In the genomic region with DNA sequence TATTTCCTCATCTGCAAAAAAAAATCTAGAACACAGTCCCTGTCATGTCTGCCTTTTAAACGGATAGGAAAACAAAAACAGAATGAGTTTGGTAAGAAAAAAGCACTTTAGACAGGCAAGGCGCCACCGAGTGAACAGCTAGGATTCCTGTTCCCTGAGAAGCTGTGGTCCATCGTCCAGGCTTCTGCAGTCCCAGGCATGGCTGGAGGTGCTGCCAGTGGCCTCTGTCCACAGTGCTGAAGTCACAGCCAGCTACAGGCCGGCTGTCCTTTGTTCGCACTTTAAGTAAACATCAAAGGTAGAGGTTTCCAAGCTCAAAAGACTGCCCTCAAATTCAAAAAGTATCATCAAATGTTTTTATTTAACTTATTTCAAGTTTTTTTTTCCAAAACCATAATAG, we compare ENCODE assay signal across 12 mouse cellular contexts. TPM values are rescaled to one million over a fixed set of nuclear protein-coding genes. Genes with fewer than 3 reads are reported as not detected.
DNase-seq lines count a peak whose midpoint lies in the region; ATAC-seq and TF ChIP-seq lines count a peak whose summit lies in the region.
"Had no signal": no experiment of that assay in that cellular context is flagged by ENCODE, and none has a peak within 500 bp of the region (broad histone marks: within the 10 kb centered on the region; RNA-seq: fewer than 3 reads in every experiment).

No protein-coding gene starts in this region.

- H3K36me3 ChIP-seq in heart, embryonic 12.5 days, result no peaks in the 10 kb centered on the region
- no peaks in the 10 kb centered on the region for H3K36me3 ChIP-seq in lung, embryonic 14.5 days (ENCODE audit: insufficient read depth)

- H3K27me3 ChIP-seq in heart, embryonic 12.5 days (replicated peaks), result peaks cover 41% of the 10 kb centered on the region
- no peaks in the 10 kb centered on the region for H3K27me3 ChIP-seq in lung, embryonic 14.5 days (ENCODE audit: insufficient read depth, low read length)
- H3K27me3 ChIP-seq: hindbrain, embryonic 15.5 days had no signal

- intact Hi-C loops in heart, postnatal 14 days (cut with DNase I), result loop anchor here (2.0 kb wide), 1 partner anchor 68 kb away; no protein-coding TSS in a partner anchor

- H3K27ac ChIP-seq in heart, embryonic 12.5 days (ENCODE audit: poor library complexity, severe bottlenecking), result no peak overlapping the region
- H3K27ac ChIP-seq in lung, embryonic 14.5 days (ENCODE audit: low read depth), result no peak overlapping the region
- H3K27ac ChIP-seq: hindbrain, embryonic 15.5 days had no signal

- no peak for ATAC-seq in heart, embryonic 12.5 days (ENCODE audit: insufficient number of reproducible peaks, low FRiP score)
- ATAC-seq in lung, embryonic 14.5 days (ENCODE audit: insufficient read depth), result no peak
- ATAC-seq: forebrain, embryonic 16.5 days had no signal

- no peak overlapping the region for H3K4me2 ChIP-seq in heart, embryonic 12.5 days
- H3K4me2 ChIP-seq in lung, embryonic 14.5 days, result no peak overlapping the region
- H3K4me2 ChIP-seq: hindbrain, embryonic 15.5 days had no signal

- H3K4me3 ChIP-seq in heart, embryonic 12.5 days, result no peak overlapping the region
- no peak overlapping the region for H3K4me3 ChIP-seq in lung, embryonic 14.5 days (ENCODE audit: low read depth, low read length)
- H3K4me3 ChIP-seq in lung, adult 2 months (replicated peaks; ENCODE audit: extremely low read depth, low read depth, low read length), result no peak overlapping the region
- H3K4me3 ChIP-seq: hindbrain, embryonic 15.5 days had no signal

- H3K4me1 ChIP-seq in heart, embryonic 12.5 days (replicated peaks), result peaks cover 10% of the 10 kb centered on the region
- H3K4me1 ChIP-seq in lung, embryonic 14.5 days (ENCODE audit: insufficient read depth), result no peaks in the 10 kb centered on the region
- peaks cover 3% of the 10 kb centered on the region; the same call in 1 of the 2 replicates for H3K4me1 ChIP-seq in lung, adult 2 months (ENCODE audit: control insufficient read depth, insufficient read depth, low read length)

- DNase-seq in heart, postnatal 14 days, result peak; percentile 54 to 74
- peak; percentile 85 for DNase-seq in lung, embryonic 14.5 days
- DNase-seq in lung, adult 2 months, result no peak
- peak; percentile 52 for DNase-seq in adipocyte (ENCODE audit: low spot score)
- peak; percentile 44 for DNase-seq in lung, postnatal 10 days
- no peak for DNase-seq in spleen, adult 18-20 months
- DNase-seq in cerebellum, adult 8-10 months, result no peak
- DNase-seq: cerebellum, adult 9-10 months; thymus, postnatal 4 days had no signal

- no peak for TF ChIP-seq POLR2A in lung, adult 2 months (IDR thresholded peaks at IDR 0.05; ENCODE audit: borderline replicate concordance, extremely low read depth, low read depth, low read length)

- no peak for TF ChIP-seq CTCF in lung, embryonic 14.5 days (IDR thresholded peaks at IDR 0.05; ENCODE audit: low read depth)
- TF ChIP-seq CTCF in lung, adult 2 months (IDR thresholded peaks at IDR 0.05; ENCODE audit: insufficient read depth, low read length), result no peak

- WGBS in heart, embryonic 12.5 days, result 11% methylated on average over 6 of the region's 6 CpGs
- WGBS in lung, embryonic 14.5 days, result 4% methylated on average over 6 of the region's 6 CpGs
- WGBS in lung, adult 2 months, result 7% methylated on average over 6 of the region's 6 CpGs

- H3K9me3 ChIP-seq in heart, embryonic 12.5 days (replicated peaks), result no peaks in the 10 kb centered on the region
- no peaks in the 10 kb centered on the region for H3K9me3 ChIP-seq in lung, embryonic 14.5 days (ENCODE audit: low read depth, low read length)
- H3K9me3 ChIP-seq: hindbrain, embryonic 15.5 days had no signal

- no peak overlapping the region for H3K9ac ChIP-seq in heart, embryonic 12.5 days
- no peak overlapping the region for H3K9ac ChIP-seq in lung, embryonic 14.5 days
- H3K9ac ChIP-seq: hindbrain, embryonic 15.5 days had no signal

RNA-seq across cellular contexts. Expression of gene Dnajb5, which starts 4.6 kb away (rescaled TPM):
- total RNA-seq in heart, postnatal 14 days (2021), result 10 to 100 TPM; 68.7 to 78.0 TPM
- polyA plus RNA-seq in heart, embryonic 12.5 days (2016; fragmentation: Nextera tagmentation; extraction: Ambion mirVana), result 15.6 and 17.7 TPM in 2 replicates
- polyA plus RNA-seq in lung, embryonic 14.5 days (2014; fragmentation: Nextera tagmentation; extraction: Ambion mirVana), result 6.3 and 6.9 TPM in 2 replicates
- 20.0 and 22.1 TPM in 2 replicates for polyA plus RNA-seq in lung, adult 2 months (2012; rRNA removed)

RNA-seq across cellular contexts. Expression of gene 1700022I11Rik, which starts 24.4 kb away (rescaled TPM):
- total RNA-seq in heart, postnatal 14 days (2021), result not detected
- 0.23 and 0.49 TPM in 2 replicates for polyA plus RNA-seq in heart, embryonic 12.5 days (2016; fragmentation: Nextera tagmentation; extraction: Ambion mirVana)
- 0.43 and 0.46 TPM in 2 replicates for polyA plus RNA-seq in lung, embryonic 14.5 days (2014; fragmentation: Nextera tagmentation; extraction: Ambion mirVana)
- not detected in 2 replicates for polyA plus RNA-seq in lung, adult 2 months (2012; rRNA removed)

RNA-seq across cellular contexts. Expression of gene Phf24, which starts 28.6 kb away (rescaled TPM):
- 1 to 10 TPM; 6.0 to 8.4 TPM for total RNA-seq in heart, postnatal 14 days (2021)
- polyA plus RNA-seq in heart, embryonic 12.5 days (2016; fragmentation: Nextera tagmentation; extraction: Ambion mirVana), result 3.4 and 3.9 TPM in 2 replicates
- 0.43 and 0.53 TPM in 2 replicates for polyA plus RNA-seq in lung, embryonic 14.5 days (2014; fragmentation: Nextera tagmentation; extraction: Ambion mirVana)
- 7.6 and 10.3 TPM in 2 replicates for polyA plus RNA-seq in lung, adult 2 months (2012; rRNA removed)

RNA-seq across cellular contexts. Expression of gene Vcp, which starts 55.3 kb away (rescaled TPM):
- 100 to 1,000 TPM; 285 to 286 TPM for total RNA-seq in heart, postnatal 14 days (2021)
- polyA plus RNA-seq in heart, embryonic 12.5 days (2016; fragmentation: Nextera tagmentation; extraction: Ambion mirVana), result 568 and 582 TPM in 2 replicates
- polyA plus RNA-seq in lung, embryonic 14.5 days (2014; fragmentation: Nextera tagmentation; extraction: Ambion mirVana), result 558 and 560 TPM in 2 replicates
- polyA plus RNA-seq in lung, adult 2 months (2012; rRNA removed), result 118 and 146 TPM in 2 replicates

Comparison
In these comparisons a context has a peak if more than half of its experiments do, and no peak if none do; other contexts are left out.
1. DNase-seq: peak in heart, postnatal 14 days (2 of 2), lung, embryonic 14.5 days (single experiment), adipocyte (single experiment) and lung, postnatal 10 days (single experiment); none in lung, adult 2 months (single experiment), spleen, adult 18-20 months (0 of 2) and cerebellum, adult 8-10 months (single experiment).